Mouse (Mus musculus): Measurements from ENCODE around the gene Map2k5. TPM values are rescaled to one million over a fixed set of nuclear protein-coding genes. Genes with fewer than 3 reads are reported as not detected.

Map2k5 gene
- polyA plus RNA-seq, 1 experiment: 25.3 TPM

DNA sequence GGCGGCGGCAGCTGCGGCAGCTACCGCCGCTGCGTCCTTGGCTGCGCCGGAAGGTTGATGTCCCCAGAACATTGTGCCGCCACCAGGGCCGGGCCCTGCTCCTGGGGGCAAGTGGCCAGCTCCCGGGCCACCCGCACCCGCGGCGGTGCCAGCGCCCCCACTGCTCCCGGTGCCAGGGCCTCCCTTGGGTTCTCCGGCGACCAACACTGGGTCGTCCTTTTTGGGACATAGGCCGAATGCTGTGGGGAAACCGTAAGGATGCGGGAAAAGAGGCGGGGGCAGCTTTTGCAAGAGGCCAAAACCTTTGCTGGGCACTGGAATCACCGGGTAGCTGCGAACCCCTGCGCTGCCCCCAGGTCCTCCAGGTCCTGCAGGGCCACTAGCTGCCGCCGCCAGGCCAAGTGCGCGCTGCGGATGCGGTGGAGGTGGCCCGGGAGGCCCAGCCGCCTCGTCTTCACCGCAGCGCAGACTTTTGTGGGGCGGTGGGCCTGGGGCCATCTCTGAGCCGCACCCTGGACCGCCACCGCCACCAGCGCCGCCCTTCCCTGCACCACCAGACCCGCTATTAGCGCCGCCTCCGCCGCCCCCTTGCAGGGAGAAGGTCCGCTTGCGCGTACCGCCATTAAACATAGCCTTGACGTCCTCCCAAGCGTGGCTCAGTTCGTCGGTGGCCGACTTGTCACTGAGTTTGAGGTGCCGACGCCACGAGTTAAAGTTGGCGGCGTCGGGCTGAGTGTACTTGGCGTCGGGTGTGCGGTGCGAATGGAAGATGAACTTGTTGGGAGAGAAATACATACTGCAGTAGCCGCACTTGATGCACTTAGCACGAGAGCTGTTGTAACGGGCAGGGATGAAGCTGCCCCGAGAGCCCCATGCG lies 232.2 kb downstream of the Map2k5 start:
- Histone ChIP-seq H3K4me3 (ENCODE audit: insufficient read depth, low read length) (no peak overlapping the region), H3K4me1 (ENCODE audit: control insufficient read depth, insufficient read depth, low read length) (no peaks in the 10 kb centered on the region), H3K27ac (ENCODE audit: insufficient read depth, low read depth, low read length) (no peak overlapping the region)
- TF ChIP-seq CTCF (IDR thresholded peaks at IDR 0.05; ENCODE audit: low read depth, low read length) (no peak), POLR2A (IDR thresholded peaks at IDR 0.05; ENCODE audit: borderline replicate concordance, low read depth, low read length) (no peak)

GRCm38 (mm10) chr9:63144502-63145248 lies 233.0 kb downstream of the Map2k5 start:
- Histone ChIP-seq H3K4me3 (ENCODE audit: insufficient read depth, low read length) (no peak overlapping the region), H3K4me1 (ENCODE audit: control insufficient read depth, insufficient read depth, low read length) (no peaks in the 10 kb centered on the region), H3K27ac (ENCODE audit: insufficient read depth, low read depth, low read length) (no peak overlapping the region)
- no peak for TF ChIP-seq CTCF (IDR thresholded peaks at IDR 0.05; ENCODE audit: low read depth, low read length)

DNA sequence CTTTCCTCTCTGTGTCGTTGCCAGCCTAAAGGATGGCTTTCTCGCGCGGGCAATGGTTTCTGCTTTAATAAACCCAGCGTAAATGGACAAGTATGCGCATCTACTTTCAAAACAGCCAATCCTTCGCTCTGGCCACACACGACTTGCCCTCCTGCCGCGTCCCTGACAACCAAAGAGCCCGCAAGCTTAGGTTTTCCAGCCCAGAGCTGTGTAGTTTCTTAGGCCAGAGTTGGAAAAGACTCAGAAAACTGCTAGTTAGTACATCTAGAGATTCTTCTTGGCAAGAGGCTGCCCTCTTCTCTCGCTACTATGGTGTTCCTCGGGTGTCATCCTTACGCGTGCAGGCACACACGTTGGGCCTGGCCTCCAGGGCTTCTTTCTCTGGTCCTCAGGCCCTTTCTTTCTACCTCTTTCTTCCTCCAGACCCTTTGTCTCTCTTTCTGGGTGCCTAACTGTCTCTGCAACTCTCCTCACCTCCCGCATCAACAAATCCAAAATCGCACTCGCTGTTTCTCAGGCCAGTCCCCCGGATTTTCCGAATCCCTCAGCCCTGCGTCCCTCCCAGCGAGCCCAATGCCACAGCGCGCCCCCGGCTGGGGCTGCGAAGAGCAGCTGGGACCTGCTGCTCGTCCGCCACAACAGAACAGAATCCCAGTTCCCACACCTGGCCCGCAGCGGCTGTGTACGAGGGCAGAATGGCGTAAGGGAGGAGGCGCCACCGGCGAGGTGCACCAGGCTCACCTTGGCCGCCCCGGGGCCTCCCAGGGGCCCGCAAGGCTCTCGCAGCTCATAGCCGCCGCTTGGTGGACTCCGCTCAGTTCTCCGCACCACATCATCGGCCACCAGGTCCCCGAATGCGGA lies 233.8 kb downstream of the Map2k5 start:
- Histone ChIP-seq H3K27ac (ENCODE audit: insufficient read depth, low read depth, low read length) (no peak overlapping the region), H3K4me1 (ENCODE audit: control insufficient read depth, insufficient read depth, low read length) (no peaks in the 10 kb centered on the region), H3K4me3 (ENCODE audit: insufficient read depth, low read length) (no peak overlapping the region)
- TF ChIP-seq POLR2A (IDR thresholded peaks at IDR 0.05; ENCODE audit: borderline replicate concordance, low read depth, low read length) (no peak), CTCF (IDR thresholded peaks at IDR 0.05; ENCODE audit: low read depth, low read length) (no peak)

DNA sequence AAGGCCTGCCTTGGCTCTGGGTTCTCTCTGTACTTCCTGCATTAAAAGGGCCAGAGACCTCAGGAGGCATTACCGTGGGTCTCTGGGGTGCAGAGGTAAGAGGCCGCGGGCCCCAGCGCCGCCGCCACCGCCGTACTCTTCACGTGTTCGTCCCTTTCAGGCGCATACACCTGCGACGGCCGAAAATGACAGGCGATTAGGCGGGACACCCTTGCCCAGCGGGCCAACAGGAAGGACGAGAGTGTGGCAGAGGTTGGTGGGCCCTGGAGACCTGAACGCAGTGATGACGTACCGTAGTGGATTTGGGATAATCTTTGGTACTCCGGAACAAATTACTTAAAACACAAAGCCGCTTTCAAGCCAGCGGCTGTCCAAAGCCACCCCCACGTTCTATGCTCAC lies 234.5 kb downstream of the Map2k5 start:
- Histone ChIP-seq H3K27ac (ENCODE audit: insufficient read depth, low read depth, low read length) (no peak overlapping the region), H3K4me1 (ENCODE audit: control insufficient read depth, insufficient read depth, low read length) (no peaks in the 10 kb centered on the region), H3K4me3 (ENCODE audit: insufficient read depth, low read length) (no peak overlapping the region)
- TF ChIP-seq POLR2A (IDR thresholded peaks at IDR 0.05; ENCODE audit: borderline replicate concordance, low read depth, low read length) (no peak), CTCF (IDR thresholded peaks at IDR 0.05; ENCODE audit: low read depth, low read length) (no peak)

GRCm38 (mm10) chr9:63142335-63143036 lies 235.2 kb downstream of the Map2k5 start:
- H3K4me1 ChIP-seq (ENCODE audit: control insufficient read depth, insufficient read depth, low read length): no peaks in the 10 kb centered on the region
- no peak overlapping the region for H3K27ac ChIP-seq (ENCODE audit: insufficient read depth, low read depth, low read length)
- TF ChIP-seq CTCF (IDR thresholded peaks at IDR 0.05; ENCODE audit: low read depth, low read length) (no peak), POLR2A (IDR thresholded peaks at IDR 0.05; ENCODE audit: borderline replicate concordance, low read depth, low read length) (no peak)
- H3K4me3 ChIP-seq (ENCODE audit: insufficient read depth, low read length): no peak overlapping the region

DNA sequence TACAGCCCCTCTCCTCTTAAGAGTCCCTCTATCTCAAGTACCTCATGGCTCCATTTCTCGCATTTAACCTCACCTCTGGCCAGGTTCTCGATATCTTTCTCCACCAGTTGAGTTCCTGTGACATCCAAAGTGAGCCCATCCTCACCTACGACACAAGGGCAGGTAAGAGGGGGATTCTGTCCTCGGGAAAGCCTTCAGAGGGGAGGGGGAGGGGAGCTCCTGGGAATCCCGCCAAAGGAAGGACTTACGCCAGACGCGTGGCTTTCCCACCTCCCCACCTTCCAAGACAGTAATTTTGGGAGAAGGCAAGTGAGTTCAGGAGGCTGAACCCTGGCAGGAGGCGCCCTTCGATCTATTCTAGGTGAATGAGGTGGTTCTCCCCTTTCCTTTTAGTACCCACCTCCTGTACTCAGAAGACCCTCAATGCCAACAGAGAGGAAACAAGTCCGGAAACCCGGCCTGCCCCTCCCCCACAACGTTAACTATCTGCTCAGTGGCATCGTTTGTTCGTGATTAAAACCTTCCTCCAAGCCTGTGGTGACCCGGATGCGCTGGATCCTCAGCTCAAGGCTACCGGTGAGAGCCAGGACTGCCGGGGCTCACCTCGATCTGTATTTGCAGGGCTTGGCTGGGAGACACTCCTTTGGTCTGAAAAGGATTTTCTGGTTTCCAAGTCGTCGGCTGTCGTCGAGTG lies 235.9 kb downstream of the Map2k5 start:
- Histone ChIP-seq H3K4me1 (ENCODE audit: control insufficient read depth, insufficient read depth, low read length) (no peaks in the 10 kb centered on the region), H3K27ac (ENCODE audit: insufficient read depth, low read depth, low read length) (no peak overlapping the region), H3K4me3 (ENCODE audit: insufficient read depth, low read length) (no peak overlapping the region)
- TF ChIP-seq CTCF (IDR thresholded peaks at IDR 0.05; ENCODE audit: low read depth, low read length) (no peak), POLR2A (IDR thresholded peaks at IDR 0.05; ENCODE audit: borderline replicate concordance, low read depth, low read length) (no peak)

DNA sequence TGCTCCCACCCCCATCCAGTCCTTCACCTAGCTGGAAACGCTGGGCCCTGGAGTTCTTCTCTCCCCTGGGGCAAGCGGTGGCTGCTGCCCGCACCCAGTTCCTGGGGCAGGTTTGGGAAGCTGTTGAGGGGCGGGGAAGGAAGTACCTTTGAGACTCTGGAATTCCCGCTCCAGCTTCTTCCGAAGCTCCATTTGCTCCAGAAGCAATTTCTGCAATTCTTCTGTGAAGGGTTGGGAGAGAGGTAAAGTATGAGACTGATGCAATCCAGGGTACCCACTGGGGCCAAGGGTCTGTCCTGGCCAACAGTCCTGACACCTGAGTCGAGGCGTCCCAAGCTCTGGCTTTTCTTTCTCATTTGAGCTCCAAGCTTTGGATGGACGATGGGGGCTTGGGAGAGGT lies 237.5 kb downstream of the Map2k5 start:
- TF ChIP-seq POLR2A (IDR thresholded peaks at IDR 0.05; ENCODE audit: borderline replicate concordance, low read depth, low read length): no peak
- TF ChIP-seq CTCF (IDR thresholded peaks at IDR 0.05; ENCODE audit: low read depth, low read length): no peak
- Histone ChIP-seq H3K4me3 (ENCODE audit: insufficient read depth, low read length) (no peak overlapping the region), H3K27ac (ENCODE audit: insufficient read depth, low read depth, low read length) (no peak overlapping the region), H3K4me1 (ENCODE audit: control insufficient read depth, insufficient read depth, low read length) (no peaks in the 10 kb centered on the region)

- TF ChIP-seq CTCF (IDR thresholded peaks at IDR 0.05; ENCODE audit: low read depth, low read length): no peak
- no peak for TF ChIP-seq POLR2A (IDR thresholded peaks at IDR 0.05; ENCODE audit: borderline replicate concordance, low read depth, low read length)
- no peak overlapping the region for H3K4me3 ChIP-seq (ENCODE audit: insufficient read depth, low read length)
- H3K27ac ChIP-seq (ENCODE audit: insufficient read depth, low read depth, low read length): no peak overlapping the region
- no peaks in the 10 kb centered on the region for H3K4me1 ChIP-seq (ENCODE audit: control insufficient read depth, insufficient read depth, low read length)
These were observed 238.0 kb downstream of the Map2k5 start for GRCm38 (mm10) chr9:63139661-63140060.

All from bone marrow macrophage, adult 2 months (primary cell).